Mouse (Mus musculus): ENCODE data around the gene Spryd3.

DNA sequence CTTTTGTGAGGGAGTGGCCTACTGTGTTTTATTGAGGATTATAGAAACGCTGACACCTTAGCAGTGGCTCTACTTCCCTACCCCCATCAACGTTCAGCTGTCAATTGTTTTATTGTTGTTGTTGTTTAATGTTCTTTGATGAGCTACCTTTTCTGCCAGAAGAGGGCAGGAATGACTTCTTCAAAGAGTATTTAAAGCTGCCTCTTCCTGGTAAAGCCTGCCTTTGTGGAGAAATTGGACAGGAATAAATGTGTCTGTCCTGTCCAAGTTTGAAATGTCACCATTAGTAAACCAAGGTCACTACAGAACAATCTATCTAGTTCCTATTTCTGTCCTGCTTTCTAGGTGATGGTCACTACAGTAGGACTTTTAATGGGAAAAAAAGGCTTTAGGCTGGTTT is 41.9 kb downstream of the Spryd3 start:
- TF ChIP-seq CTCF (IDR thresholded peaks at IDR 0.05; ENCODE audit: low read depth) (no peak), EP300 (IDR thresholded peaks at IDR 0.05; ENCODE audit: low read depth) (no peak)

All from heart, postnatal 0 days (tissue).